Mouse (Mus musculus) left cerebral cortex, adult 2 months (tissue): ENCODE measurements around the gene Lrrc2. TPM values are rescaled to one million over a fixed set of nuclear protein-coding genes. Genes with fewer than 3 reads are reported as not detected.
A peak's percentile ranks its signal among the peaks of the same experiment; 100 is the strongest.

Experiments used
- DNase-seq, 2 experiments: peaks; one replicate each; pipeline ENCODE4 v3.0.0; 2021 to 2022; ENCODE audit warnings: low spot score in 2 of 2, mixed read lengths in 1 of 2; ENCODE audit errors: extremely low spot score in 1 of 2
- H3K27ac ChIP-seq: fragments of 200-600 bp; 2 replicates; pipeline ENCODE4 v1.8.1; 2022
- H3K4me3 ChIP-seq: fragments of 200-600 bp; 2 replicates; pipeline ENCODE4 v1.8.1; 2022
- CTCF ChIP-seq: fragments of 200-600 bp; IDR thresholded peaks from 2 replicates; pipeline ENCODE4 v1.8.1; 2022; ENCODE audit warnings: antibody characterized with exemption, mild to moderate bottlenecking, moderate library complexity
- intact Hi-C: fragments of 180-260 bp; cut with DNase I; formaldehyde crosslinking; loops from one replicate; pipeline ENCODE4 v1.15.1; 2025
- long read RNA-seq, 2 experiments: library from polyadenylated mRNA; stranded (forward); transcript quantifications; one replicate each; pipeline ENCODE4 v2.0.0; 2021; ENCODE audit warnings: borderline mapping rate in 2 of 2
- total RNA-seq, 2 experiments: library from RNA; stranded (reverse); gene quantifications; 2 replicates each; pipeline ENCODE4 v1.2.3; 2021

The Lrrc2 gene
- 1 to 10 TPM in 1 of 2 experiments, under 1 TPM in 1; 0.84 to 2.1 TPM for total RNA-seq
- long read RNA-seq, experiment 1, partial matches to known transcripts = 1 of 1 reads
- long read RNA-seq, experiment 1, other reads (novel, unspliced or antisense) = 0 of 1 reads
- long read RNA-seq, experiment 2, partial matches to known transcripts = 1 of 4 reads
- long read RNA-seq, experiment 2, other reads (novel, unspliced or antisense) = 3 of 4 reads

DNA sequence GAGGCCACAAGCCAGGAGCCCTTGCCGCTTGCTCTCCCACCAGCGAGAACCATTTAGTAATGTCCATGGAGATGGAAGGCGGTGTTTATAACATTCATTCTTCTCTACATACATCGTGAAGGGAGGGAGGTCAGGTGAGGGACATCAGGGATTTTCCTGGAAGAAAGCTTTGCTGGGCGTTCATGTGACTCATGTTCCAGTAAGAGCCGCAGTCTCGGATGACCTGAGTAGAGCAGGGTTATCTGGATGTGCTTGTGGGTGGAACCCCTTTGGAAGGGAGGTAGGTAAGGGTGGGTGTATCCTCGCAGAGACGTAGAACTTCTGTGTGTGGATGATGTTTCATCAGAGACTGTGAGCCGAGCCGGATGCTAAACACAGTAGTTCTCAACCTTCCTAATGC lies at the start of gene Lrrc2:
TSS of gene Lrrc2 (plus strand) at position 149 of the 400 bp plus-strand sequence.
- no peak for DNase-seq
- TF ChIP-seq CTCF = no peak
- H3K4me3 ChIP-seq = no peak within 1 kb of the TSS
- intact Hi-C loops = no loop called here
- no peak within 1 kb of the TSS for H3K27ac ChIP-seq

DNA sequence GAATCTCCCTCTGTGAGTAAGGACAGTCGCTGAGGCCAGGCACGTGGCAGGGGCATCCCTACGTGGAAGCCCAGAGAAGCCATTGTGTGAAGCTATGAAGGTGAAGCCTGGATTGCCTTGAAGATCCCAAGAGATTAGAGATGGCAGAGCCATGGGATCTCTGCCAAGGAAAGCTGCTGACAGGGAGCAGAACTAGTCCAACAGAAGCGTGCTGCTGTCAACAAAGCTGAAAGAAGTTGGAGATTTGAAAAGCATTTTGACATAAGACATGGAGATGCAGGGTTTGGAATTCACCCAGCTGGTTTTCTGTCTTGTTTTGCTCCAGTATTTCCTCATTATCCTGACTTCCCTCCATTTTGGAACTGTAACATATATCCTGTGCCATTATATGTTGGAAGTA lies 49.1 kb upstream of the Lrrc2 start:
- no peak overlapping the region for H3K4me3 ChIP-seq
- TF ChIP-seq CTCF = no peak
- intact Hi-C loops = no loop called here
- no peak for DNase-seq
- H3K27ac ChIP-seq = no peak overlapping the region

GRCm38 (mm10) chr9:110907201-110907837 lies 44.0 kb upstream of the Lrrc2 start:
- intact Hi-C loops = no loop called here
- no peak for DNase-seq
- TF ChIP-seq CTCF = no peak
- Histone ChIP-seq H3K4me3 (no peak overlapping the region), H3K27ac (no peak overlapping the region)

- TF ChIP-seq CTCF = no peak
- intact Hi-C loops = no loop called here
- no peak for DNase-seq
- Histone ChIP-seq H3K4me3 (no peak overlapping the region), H3K27ac (no peak overlapping the region)
Measured at GRCm38 (mm10) chr9:110907838-110908630, 43.3 kb upstream of the Lrrc2 start.

DNA sequence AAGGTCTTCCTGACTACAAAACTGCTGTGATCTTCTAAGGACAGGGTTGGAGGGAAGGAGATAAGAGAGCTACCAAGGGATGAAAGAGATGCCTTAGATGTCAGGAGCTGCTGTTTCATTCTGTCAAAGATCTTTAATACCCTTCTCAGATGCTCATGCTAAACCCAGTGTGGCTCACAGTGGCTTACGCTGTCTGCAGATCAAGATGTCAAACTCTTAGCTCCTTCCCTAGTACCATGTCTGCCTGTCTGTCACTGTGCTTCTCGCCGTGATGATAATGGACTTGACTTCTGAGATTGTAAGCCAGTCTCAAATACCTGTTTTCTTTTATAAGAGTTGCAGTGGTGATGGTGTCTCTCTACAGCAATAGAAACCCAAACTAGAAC lies 42.7 kb upstream of the Lrrc2 start:
- intact Hi-C loops = no loop called here
- DNase-seq = no peak
- no peak overlapping the region for H3K27ac ChIP-seq
- no peak for TF ChIP-seq CTCF
- no peak overlapping the region for H3K4me3 ChIP-seq

GRCm38 (mm10) chr9:110909371-110909967 lies 41.9 kb upstream of the Lrrc2 start:
- no peak for DNase-seq
- no peak overlapping the region for H3K27ac ChIP-seq
- intact Hi-C loops = no loop called here
- H3K4me3 ChIP-seq = no peak overlapping the region
- TF ChIP-seq CTCF = no peak

DNA sequence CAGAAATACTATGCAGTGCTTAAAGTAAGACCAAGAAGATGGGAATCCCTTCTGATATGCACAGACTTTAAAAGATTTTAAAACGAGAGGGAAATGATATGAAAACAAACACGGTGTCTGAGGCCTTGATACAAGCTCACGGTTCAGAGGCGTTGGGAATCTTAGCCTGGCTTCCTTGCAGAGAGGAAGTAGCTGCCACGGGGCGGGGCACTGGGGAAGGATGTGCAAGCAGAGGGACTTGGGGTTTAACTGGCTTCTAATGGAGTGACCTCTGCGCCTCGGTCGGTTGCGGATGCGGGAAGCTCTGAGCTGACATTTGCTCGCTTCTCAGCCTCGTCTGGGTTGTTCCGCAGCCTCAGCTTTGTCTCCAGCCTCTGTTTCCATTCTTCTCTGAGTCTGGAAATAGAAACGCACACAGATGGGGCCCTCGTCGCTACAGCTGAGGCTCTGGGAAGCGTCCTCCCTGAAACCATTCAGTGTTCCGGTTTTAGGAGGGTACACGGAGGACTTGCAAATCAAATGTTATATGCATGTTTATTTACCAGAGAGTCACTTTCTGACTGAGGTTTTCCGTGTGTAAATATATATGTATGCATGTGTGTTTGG lies 36.6 kb upstream of the Lrrc2 start:
- Histone ChIP-seq H3K27ac (no peak overlapping the region), H3K4me3 (no peak overlapping the region)
- intact Hi-C loops = no loop called here
- TF ChIP-seq CTCF = no peak
- DNase-seq = no peak

- Histone ChIP-seq H3K27ac (no peak overlapping the region), H3K4me3 (no peak overlapping the region)
- DNase-seq = no peak
- no peak for TF ChIP-seq CTCF
- intact Hi-C loops = no loop called here
Measured at GRCm38 (mm10) chr9:110915466-110915865, 35.9 kb upstream of the Lrrc2 start.

- Histone ChIP-seq H3K4me3 (no peak within 1 kb of the TSS), H3K27ac (no peak within 1 kb of the TSS)
- intact Hi-C loops = no loop called here
- TF ChIP-seq CTCF = no peak
- DNase-seq = no peak
Measured at GRCm38 (mm10) chr9:110916786-110917185, 34.6 kb upstream of the Lrrc2 start, which contains the start of gene Fam240a. Gene Fam240a (minus strand): TSS chr9:110916861.

- no peak overlapping the region for H3K27ac ChIP-seq
- no peak overlapping the region for H3K4me3 ChIP-seq
- no peak for TF ChIP-seq CTCF
- no peak for DNase-seq
- intact Hi-C loops = no loop called here
Measured at GRCm38 (mm10) chr9:110920665-110921419, 30.5 kb upstream of the Lrrc2 start.

GRCm38 (mm10) chr9:110922759-110923158 lies 28.6 kb upstream of the Lrrc2 start:
- peak; percentile 64 to 68 for DNase-seq
- intact Hi-C loops = loop anchor here (1.0 to 2.0 kb wide), 2 partner anchors 32 to 150 kb away; no protein-coding TSS in a partner anchor
- TF ChIP-seq CTCF = peak; percentile 97
- no peak overlapping the region for H3K27ac ChIP-seq
- H3K4me3 ChIP-seq = no peak overlapping the region
